Mouse (Mus musculus) kidney, postnatal 25 days (tissue): Measurements from ENCODE around the gene Ccdc185.

ENCODE experiments used
- DNase-seq, 2 experiments: peaks; one replicate each; pipeline ENCODE4 v3.0.0; 2021; ENCODE audit warnings: mixed read lengths in 2 of 2

Ccdc185 gene

DNA sequence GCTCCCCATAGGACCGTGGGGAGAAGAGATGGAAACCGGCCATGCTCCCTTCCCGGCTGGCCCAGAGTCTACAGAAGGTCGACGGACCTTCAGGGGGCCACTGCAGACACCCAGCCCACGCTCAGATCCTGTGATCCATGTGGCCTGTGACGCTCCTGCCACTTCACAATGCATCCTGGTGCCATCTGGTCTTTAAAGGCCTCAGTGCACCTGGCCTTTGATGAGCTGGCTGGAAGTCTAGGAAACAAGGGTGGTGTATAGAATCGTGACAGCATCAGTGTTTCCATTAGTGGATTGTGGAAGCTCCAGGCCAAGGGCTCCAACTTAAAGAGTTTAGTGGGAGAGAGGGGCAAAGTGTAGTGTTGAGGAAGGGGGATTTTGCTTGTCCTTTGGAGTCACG lies at the start of gene Ccdc185:
Ccdc185 (minus strand) TSS at position 101 of the 400 bp plus-strand sequence.
- no peak for DNase-seq

DNA sequence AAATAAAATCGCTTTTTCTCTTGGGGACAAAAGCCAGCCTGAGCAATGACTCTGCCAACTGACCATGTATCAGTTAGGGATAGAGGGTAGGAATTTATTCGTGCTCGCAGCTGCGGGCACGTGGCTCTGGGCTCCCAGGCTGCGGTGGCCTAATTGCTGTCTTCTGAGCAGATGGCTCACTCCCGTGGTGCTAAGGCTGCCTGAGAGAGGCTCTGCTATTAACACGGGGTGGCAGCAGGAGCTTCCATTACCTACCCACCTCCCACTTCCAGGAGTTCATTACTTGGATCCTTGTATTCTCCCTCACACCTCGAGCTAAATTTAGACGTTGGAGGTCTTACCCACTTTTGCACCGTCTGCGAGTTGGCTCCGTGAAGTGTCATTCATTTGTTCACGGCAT lies 48.1 kb upstream of the Ccdc185 start:
- DNase-seq, result no peak

DNA sequence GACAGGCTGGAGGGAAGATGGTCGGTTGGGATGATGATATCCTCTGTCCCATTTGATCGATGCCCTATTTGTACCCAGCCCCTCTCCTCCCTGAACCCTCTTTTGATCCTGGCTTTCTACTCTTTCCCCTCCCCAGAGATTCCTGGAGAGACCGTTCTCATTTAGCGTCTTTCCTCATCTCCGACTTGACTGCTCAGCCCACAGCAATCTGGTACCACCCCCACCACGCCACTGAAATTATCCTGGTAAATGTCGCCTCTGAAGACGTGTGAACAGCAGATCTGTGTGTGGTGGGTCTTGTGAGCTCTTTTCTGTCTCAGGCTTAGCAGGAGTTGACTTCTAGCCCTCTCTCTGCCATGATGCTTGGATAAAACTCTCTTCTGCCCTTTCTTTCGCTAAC lies 45.6 kb upstream of the Ccdc185 start:
- no peak for DNase-seq

DNA sequence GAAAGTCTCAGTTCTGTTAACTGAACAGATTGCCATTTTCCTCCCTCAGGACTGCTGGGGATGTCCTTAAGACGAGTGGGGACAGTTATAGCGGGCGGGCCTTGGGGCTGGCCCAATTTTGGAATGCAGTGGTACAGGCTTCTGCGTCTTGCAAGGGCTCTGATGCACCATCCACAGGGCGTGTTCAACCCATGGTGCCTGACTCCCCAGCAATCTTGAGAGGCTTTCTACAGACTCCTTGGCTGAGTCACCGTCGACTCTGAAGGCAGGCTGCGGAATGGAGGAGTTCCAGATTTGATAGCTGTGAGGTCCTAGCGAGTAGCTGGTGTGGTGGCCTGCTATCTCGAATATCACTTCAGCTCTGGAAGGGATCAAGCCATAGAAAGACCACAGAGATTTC lies 45.2 kb upstream of the Ccdc185 start:
- DNase-seq, result no peak

DNA sequence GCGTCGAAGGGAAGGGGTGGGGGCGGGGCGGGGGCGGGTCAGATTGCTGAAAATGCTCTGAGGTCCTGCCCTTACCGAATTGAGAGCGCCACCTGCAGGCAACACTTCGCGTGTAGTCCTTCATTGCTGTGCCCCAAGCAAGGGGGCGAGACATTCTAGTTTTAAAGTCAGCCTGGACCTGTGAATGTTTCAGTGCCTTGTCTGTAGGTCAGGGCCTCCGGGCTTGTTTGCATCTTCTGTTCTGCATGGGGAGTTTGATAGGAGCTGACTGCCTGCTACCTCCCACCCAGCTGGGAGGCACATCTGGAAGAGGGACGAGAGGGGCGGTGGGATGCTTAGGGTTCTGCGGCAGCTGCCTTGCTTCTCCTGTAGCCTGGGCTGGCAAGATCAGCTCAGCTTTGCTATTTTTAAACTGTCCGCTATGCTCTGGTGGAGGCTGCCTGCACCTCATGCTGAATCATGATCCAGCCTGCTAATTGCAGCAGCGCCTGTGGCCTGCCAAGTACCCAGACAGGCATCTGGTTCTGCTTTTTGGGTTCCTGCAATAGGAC lies 43.6 kb upstream of the Ccdc185 start:
- DNase-seq, result peak; percentile 80 to 86

DNA sequence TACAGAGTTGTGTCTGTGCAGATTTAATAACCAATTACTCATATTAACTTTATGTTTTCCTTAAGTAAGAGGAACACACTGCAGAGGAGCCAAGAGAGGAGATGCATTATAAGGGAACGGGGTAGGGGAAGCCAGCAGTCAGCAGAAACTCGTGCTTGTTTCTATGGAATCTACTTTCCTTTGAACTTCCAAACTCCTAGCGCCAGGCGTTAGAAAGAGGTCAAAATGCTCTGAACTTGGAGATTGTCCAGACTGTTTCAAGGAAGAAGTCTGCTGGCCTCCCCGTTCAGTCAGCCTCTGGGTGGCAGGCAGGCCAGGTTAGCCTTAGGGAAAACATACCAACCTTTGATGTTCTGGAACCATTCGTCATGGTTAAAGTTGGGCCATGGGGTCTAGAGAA lies 39.9 kb upstream of the Ccdc185 start:
- no peak for DNase-seq

DNA sequence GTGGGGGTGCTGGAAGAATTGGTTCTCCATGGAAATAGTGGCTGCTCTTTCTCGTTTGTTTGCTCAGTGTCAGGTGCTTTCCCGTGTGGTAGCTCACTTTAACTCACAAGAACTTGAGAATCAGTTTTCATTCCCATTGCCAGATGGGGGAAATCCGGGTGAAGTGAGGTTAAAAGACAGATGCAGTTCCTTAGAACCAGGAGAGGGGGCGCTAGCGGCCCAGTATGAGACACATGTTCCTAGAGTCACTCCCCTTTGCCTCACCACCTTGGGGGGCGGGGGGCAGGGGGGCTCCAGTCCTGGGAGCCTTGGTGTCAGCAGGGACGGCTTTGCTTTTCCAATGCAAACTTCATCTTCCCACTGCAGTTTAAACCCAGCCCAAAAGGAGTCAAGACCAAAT lies 38.0 kb upstream of the Ccdc185 start:
- DNase-seq, result no peak

DNA sequence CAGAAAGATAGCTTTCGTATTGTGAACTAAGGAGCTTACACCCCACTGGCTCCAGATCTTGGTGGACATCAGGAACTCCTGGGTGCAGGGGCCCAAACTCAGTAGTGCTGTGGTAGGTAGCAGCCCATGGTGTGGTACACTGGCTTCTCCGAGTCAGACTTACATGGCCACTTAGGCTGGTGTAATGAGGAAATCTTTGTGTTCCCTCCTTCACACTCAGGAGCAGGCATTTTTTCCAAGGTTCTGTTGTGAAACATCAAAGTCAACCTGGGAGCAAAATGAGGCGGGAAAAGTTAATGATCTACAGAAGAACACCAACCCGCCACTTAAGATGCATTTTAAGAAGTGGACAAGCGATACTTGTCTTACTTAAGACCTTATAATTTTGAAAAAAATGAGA lies 36.5 kb upstream of the Ccdc185 start:
- DNase-seq, result no peak

DNA sequence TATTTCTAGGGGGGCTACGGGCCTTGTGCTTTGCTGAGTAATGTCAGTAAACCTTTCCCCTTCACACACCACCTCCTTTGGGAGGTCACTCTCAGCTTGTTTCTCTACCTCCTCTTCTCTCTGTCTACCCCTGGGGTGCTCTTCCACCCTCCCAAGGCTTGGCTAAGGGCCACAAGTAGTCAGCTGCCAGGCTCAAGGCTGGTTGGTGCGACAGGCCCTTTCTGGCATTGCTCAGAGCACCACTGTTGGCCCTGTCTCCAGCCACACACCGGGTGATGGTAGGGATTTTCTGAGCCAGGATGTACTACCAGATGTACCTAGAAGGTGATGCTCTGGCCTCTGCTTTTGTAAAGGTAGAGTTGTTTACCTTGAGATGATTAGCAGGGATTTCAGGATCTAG lies 35.8 kb upstream of the Ccdc185 start:
- DNase-seq, result no peak

DNA sequence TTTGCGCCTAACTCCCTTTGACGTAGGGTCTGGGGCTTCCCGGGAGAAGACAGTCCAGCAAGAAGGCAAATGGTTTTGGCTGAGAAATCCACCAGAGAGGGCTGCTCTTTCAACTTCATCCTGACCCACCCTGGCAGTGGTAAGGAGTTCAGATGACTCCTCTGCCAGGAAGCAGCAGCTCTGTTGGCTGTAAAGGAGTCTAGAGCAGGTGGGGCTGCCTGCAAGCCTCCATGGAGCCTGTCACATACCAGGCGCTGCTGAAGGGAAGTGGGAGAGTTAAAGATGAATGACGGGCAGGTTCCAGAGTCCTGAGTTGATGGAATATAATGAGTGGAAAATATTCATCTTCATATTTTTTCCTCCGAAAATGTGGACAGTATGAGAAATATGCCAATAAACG lies 34.8 kb upstream of the Ccdc185 start:
- DNase-seq, result no peak

DNA sequence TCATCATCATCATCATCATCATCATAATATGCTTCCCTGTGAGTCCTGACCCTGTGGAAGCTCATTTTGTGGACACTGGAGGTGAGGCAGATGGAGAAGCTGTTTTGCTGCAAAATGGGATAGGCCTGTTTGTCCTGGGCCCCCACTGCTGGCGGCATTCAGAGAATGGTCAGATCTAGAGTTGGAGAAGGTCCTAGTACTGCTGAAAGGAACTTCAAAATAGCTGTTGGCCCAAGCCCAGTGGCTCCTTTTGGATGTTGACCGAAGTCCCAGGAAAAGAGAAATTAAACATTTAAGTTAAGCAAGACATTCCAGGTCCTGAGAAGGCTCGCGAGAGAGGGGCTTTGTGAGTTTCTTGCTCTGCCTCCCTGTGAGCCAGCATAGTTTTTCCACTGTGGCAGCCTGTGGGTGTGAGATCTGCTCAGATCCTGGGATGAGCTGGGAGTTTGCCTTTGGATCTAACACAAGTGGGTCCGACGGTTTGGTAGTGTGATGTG lies 30.1 kb upstream of the Ccdc185 start:
- no peak for DNase-seq

DNA sequence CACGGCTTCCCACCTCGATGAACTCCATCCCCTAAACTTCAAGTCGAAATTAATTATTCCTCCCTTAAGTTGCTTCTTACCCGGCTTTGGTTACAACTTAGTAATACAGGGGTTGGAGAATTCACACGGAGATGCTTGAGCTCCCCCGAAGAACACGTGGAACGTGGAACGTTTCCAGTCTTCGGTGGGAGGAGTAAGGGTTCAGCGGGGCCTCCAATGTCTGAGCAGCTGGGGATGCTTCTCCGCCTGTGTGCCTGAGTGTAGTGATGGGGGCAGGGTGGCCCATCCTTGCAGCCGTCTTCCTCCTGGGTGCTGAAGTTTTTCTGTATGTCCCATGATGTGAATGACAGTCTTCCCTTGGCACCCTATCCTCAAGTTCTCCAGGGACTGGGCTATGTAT lies 29.2 kb upstream of the Ccdc185 start:
- DNase-seq, result no peak

DNA sequence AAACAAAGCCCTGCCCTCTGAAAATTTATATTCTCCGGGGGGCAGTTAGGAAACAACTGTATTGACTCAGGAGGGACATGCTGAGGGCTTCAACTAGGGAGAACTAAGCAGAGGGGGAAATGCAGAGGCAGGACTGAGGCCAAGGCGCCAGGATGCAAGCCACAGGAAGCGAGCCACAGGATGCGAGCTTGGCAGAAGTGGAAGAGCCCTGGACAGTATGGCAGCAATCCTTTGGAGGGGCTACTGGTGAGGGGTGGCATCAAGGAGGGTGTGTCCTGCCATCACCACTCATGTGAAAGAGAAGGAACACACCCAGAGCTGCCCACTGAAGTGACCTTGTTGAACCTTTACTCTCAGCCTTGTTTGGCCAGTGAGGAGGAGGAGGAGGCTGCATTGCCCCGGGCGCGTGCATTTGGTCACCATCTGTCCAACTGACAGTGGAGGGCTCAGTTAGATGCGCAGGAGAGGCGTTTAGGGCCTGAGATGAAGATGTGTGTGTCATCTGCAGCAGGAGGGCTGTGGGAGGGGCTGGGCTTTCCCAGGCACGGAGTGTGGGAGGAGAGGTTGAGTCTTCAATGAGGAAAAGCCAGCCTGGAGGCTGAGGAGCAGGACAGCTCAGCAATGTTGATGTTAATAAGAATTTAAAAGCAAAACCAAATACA lies 27.9 kb upstream of the Ccdc185 start:
- DNase-seq, result no peak

DNA sequence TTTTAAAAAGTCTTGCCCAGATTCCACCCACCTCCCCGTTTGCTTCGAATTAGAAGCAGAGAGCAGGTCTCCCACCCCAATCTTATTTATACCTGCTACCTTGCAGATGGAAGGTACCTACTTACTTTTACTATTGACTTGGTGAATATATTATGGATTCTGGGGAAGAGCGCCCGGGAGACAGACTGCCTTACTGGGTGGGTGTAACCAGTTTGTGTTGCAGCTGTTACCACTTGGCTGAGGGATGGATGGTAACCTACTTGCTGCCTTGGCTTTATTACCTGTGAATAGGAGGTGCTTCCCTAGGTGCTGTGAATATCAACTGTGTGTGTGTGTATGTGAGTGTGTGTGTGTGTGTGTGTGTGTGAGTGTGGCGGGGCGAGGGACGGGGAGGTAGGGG lies 26.6 kb upstream of the Ccdc185 start:
- DNase-seq, result no peak

DNA sequence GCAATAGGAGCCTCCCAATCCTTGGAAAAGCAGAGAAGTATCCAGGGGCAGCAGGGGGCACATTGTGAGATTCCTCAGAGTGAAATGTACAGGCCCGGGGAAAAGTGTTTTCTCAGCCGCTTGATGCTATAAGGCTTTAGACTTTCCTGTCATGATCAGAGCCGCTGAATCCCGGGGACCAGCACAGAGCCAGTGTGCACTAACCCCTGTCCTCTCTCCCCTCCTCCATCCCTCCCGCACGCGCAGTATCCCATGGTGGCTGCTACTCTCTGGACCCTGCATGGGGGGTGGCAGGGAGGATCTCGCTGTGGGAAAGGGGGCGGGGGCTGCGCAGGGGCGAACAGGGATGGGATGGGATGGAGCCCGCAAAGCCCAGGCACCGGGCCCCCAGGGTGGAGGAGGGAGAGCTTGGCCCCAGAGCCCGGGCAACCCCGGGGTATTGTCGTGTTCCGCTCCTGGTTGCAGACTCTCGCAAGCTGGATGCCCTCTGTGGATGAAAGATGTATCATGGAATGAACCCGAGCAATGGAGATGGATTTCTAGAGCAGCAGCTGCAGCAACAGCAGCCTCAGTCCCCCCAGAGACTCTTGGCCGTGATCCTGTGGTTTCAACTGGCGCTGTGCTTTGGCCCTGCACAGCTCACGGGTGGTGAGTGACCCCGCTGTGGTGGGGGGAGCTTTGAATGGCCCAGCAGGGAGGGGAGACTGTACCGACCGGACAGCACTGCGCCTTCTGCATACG lies 15.7 kb upstream of the Ccdc185 start:
- DNase-seq, result no peak

DNA sequence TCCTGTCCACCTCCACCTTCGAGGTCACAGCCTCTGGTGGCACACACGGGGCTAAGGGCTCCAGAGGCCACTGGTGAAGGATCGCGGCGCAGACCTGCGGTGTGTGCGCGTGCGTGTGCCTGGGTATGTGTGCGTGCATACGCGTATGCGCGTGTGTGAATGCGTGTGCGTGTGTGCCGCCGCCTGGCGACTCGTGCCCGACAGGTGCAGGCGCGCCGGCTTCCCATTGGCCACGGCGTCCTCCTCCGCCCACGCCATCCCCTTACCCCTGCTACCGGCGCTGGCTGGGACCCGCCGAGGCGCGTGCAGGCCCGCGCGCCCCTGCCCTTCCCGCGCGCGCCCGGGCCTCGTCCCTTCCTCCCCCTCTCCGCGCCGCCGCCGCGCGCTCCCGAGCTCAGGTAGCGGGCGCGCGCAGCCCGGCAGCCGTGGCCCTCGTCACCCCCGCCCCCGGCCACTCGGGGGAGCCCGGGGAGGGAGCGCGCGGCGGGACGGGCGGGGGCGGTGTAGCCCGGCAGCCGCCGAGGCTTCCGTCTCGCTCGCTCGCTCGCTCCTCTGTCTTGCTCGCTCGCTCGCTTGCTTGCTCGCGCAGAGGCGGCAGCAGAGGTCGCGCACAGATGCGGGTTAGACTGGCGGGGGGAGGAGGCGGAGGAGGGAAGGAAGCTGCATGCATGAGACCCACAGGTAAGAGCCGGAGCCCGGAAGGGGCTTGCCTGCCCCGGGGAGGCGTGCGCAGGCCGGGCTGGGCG lies 14.9 kb upstream of the Ccdc185 start, which contains the start of gene Susd4:
Susd4 (plus strand) TSS at position 145 of the 746 bp plus-strand sequence.
- DNase-seq, result peak; percentile 50 to 71

DNA sequence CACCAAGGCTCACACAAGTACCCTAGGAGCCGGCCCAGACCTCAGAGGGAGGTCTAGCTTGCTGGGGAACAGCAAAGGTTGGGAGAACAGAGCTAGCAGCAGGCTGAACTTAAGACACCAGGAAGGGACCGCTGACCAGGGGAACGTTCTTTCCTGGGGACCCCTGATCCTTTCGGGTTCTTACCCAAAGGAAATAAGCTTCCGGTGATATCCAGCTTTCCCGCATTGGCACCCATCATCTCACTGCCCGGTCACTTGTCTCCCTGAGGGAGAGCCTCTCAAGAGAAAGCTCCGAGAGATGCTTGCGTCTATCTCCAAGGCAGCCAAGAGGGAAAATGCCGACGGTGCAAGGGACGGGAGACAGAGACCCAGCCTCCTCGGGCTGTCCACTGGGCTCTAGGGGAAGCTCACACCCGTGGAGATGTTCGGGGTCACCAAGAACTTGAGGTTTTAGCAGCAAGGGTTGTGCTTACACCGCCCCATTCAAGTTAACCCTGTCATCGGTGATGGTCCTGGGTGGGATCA lies 14.3 kb upstream of the Ccdc185 start:
- DNase-seq, result no peak

DNA sequence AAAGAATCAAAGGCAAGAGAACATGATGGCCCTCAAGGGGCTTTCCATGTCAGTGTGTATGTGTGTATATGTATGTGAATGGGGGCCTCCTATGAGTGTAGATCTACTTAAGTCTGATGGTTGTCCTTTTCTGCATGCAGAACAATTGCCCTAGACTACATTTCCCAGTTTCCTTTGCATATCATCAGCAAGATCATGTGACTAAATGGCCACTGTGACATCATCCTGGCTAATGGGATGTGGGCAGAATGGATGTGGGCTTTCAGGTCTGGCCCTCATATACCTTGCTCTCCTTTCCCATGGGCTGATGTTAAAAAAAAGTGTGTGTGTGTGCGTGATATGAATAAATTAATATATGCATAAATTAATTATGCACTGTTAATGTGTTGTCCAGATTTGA lies 9.8 kb upstream of the Ccdc185 start:
- DNase-seq, result no peak

DNA sequence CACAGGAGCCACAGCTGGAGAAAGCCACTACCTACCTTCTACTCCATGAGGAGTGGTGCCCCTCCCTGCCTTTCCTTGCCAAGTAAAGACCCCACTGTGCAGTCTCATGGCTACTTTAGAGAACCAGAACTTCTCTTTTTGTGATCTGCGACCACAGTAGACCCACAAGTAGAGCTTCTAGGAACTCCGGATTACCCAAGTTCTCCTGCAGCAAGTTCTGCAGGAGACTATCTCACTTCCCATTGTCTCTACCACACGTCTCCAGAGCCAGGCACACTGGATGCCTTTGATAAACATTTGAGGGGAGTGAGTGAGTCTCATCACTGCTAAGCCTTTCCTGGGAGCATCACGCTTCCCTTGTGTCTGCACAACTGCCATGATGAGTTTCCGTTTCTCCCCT lies 5.9 kb upstream of the Ccdc185 start:
- DNase-seq, result no peak

DNA sequence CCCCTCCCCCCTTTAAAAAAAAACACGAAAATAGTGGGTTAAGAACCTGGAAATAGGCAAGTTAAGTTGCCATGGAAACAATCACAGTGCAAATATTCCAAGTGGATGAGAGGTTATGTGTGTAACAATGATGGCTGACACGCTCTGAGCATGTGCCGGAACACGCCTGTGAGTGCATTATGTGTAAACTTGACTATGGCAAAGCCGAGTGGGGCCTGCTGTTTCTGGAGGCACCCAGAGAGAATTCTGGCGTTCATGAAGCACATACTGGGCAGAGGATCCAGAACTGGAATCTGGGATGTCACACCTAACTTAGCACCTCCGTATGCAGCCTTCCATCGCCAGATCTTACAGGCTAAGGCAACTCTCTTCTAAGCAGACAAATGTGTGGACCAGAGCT lies 4.7 kb upstream of the Ccdc185 start:
- no peak for DNase-seq

DNA sequence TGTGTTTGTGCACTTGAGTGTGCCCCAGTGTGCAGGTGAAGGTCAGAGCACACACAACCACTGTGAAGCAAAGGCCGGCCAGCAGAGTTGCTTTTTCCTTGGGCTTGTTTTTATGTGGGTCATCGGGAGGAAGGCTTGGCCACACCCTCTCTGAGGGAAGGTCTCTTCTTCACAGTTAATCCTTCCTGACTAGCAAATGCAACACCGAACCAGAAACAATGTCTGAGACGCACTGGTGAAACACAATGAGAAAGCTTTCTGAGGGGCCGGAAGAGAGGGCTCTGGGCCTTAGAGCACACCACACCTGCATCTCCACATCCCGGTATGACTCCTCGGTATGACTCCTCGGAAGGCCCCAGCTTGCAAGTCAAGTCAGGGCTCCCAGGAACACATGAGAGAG lies 2.3 kb upstream of the Ccdc185 start:
- no peak for DNase-seq

DNA sequence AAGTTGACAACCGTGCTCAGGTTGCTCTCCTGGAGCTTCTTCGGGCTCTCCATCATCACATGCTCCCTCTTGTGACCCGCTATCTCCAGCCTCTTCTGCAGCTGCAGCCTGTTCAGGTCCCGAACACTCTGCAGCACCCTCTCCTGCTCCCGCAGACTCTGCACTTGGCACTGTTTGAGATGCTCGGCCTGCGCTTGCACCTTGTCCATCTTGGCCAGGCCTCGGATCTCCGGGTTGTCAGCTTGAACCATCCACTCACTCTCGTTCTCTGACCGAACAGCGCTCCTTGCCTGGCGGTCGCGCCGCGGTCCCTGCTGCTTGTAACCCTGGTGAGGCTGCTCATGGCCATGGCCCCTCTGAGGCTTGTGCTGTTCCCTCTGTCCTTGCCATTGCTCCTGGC lies 1.1 kb downstream of the Ccdc185 start:
- DNase-seq, result no peak

DNA sequence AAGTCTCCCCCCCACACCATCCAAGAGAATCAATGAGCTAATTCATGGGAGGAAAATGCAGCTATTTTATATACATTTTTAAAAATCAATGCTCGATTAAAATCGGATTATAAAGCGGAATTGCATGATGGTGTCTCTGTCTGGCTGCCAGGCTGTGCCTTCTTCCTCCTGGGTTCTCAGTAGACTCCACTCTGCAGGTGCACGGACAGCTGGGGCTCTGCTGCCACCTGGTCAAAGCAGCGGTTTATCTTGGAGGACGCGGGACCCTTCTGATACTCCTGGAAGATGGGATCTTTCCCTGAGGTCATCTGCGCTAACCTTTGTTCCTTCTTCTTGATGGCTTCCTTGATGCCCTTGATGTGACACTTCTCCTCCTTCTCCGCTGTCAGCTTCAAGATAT lies 1.9 kb downstream of the Ccdc185 start:
- DNase-seq, result no peak
